Mouse (Mus musculus) forebrain, embryonic 10.5 days (tissue): ENCODE results near the gene Gdap2. TPM values are rescaled to one million over a fixed set of nuclear protein-coding genes. Genes with fewer than 3 reads are reported as not detected.

Source experiments
- DNase-seq: peaks from one replicate; pipeline ENCODE4 v3.0.0-alpha.2; 2017; ENCODE audit warnings: low spot score; ENCODE audit errors: extremely low spot score
- H3K27ac ChIP-seq: fragments of 300-500 bp; sonication (generic); 2 replicates; pipeline ENCODE4 v1.5.1; 2016; ENCODE audit warnings: mild to moderate bottlenecking
- H3K27me3 ChIP-seq: fragments of 300-500 bp; sonication (generic); 2 replicates; pipeline ENCODE4 v1.6.1; 2016; ENCODE audit warnings: mild to moderate bottlenecking; ENCODE audit not compliant: poor library complexity, severe bottlenecking
- H3K36me3 ChIP-seq: fragments of 300-500 bp; sonication (generic); replicated peaks from 2 replicates; pipeline ENCODE4 v1.6.1; 2016; ENCODE audit warnings: mild to moderate bottlenecking, moderate library complexity
- H3K4me1 ChIP-seq: fragments of 300-500 bp; sonication (generic); 2 replicates; pipeline ENCODE4 v1.6.1; 2016
- H3K4me3 ChIP-seq: fragments of 300-500 bp; sonication (generic); 2 replicates; pipeline ENCODE4 v1.5.1; 2016; ENCODE audit warnings: mild to moderate bottlenecking, moderate library complexity
- H3K9me3 ChIP-seq: fragments of 300-500 bp; sonication (generic); 2 replicates; pipeline ENCODE4 v1.6.1; 2016; ENCODE audit warnings: mild to moderate bottlenecking, moderate library complexity
- WGBS: fragments of 180-500 bp; shearing (Covaris S2); methylation state at CpG from one replicate; pipeline ENCODE4 v1.1.7; 2016; 5-methylcytosine and 5-hydroxymethylcytosine counted together
- polyA plus RNA-seq: library from polyadenylated mRNA; unstranded; fragments of >200 nt; fragmentation: Nextera tagmentation; extraction: Ambion mirVana; gene quantifications from 2 replicates; pipeline ENCODE4 v1.2.1, GENCODE M21; 2016

Gdap2 gene
- polyA plus RNA-seq, 1 experiment from 2014 or later: 25.9 TPM

DNA sequence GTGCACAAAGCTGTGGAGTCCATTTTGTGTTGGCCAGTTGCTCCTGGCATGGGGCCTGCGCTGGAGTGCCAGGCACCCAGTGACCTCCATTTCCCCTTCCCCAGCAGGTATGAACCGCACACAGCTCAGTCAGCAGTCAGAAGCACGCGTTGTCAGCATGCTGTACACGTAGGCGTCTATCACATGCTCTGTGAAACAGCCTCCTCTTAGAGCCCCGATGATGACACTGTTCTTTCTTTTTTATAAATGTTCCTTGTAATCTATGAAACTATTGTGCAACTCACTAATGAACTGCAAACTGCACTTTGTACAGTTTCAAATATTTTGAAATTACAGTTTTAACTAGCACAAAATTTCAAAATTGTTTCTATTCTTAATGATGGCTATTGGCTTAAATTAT is 39.4 kb downstream of the Gdap2 start:
- Histone ChIP-seq H3K27me3 (no peaks in the 10 kb centered on the region), H3K4me1 (no peaks in the 10 kb centered on the region), H3K9me3 (no peaks in the 10 kb centered on the region), H3K27ac (no peak overlapping the region), H3K36me3 (peaks cover 48% of the 10 kb centered on the region), H3K4me3 (no peak overlapping the region)
- DNase-seq: no peak
- 93% methylated on average over 7 of the region's 7 CpGs for WGBS

DNA sequence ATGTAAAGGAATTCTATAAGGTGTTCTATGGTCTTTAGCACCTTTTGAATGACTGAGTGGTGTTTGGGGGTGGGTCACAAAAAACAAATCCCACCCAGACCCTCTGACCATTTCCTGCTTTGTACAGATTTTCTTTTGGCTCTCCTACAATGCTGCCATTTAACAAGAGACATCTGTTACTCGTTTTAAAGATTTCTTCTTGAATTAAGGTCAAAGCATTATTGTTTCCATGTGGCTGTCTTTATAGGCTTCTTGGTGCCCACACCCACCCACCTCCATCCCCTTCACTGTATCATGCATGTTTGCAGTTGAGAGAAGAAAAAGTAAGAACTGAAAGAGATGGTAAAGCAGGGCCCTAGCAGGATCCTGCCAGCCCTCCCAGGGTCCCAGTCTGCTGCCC is 44.8 kb downstream of the Gdap2 start:
- no peaks in the 10 kb centered on the region for H3K27me3 ChIP-seq
- H3K4me1 ChIP-seq: no peaks in the 10 kb centered on the region
- H3K36me3 ChIP-seq: peaks cover 35% of the 10 kb centered on the region
- no peak for DNase-seq
- H3K4me3 ChIP-seq: no peak overlapping the region
- no peak overlapping the region for H3K27ac ChIP-seq
- H3K9me3 ChIP-seq: no peaks in the 10 kb centered on the region
- 58% methylated on average over 1 of the region's 1 CpGs for WGBS

DNA sequence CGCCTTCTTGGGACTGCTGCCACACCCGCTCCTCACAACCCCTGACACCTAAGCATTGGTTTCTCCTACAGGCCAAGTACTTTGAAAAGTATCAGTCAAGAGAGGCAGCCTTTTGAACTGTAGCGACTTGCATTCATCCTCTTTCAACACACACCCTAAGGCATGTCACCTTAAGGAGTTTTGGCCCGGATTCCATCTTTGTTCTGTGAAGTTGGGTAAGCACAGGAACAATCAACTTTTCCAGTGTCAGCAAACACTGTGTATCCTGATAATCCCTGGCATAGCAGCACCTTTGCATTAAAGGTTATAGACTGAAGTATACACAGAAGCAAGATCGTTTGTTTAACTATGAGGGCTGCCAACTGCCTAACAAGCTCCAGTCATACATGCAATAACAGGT is 53.3 kb downstream of the Gdap2 start:
- 89% methylated on average over 5 of the region's 5 CpGs for WGBS
- no peaks in the 10 kb centered on the region for H3K9me3 ChIP-seq
- no peaks in the 10 kb centered on the region for H3K4me1 ChIP-seq
- no peak overlapping the region for H3K27ac ChIP-seq
- H3K27me3 ChIP-seq: no peaks in the 10 kb centered on the region
- DNase-seq: no peak
- no peak overlapping the region for H3K4me3 ChIP-seq
- no peaks in the 10 kb centered on the region for H3K36me3 ChIP-seq

DNA sequence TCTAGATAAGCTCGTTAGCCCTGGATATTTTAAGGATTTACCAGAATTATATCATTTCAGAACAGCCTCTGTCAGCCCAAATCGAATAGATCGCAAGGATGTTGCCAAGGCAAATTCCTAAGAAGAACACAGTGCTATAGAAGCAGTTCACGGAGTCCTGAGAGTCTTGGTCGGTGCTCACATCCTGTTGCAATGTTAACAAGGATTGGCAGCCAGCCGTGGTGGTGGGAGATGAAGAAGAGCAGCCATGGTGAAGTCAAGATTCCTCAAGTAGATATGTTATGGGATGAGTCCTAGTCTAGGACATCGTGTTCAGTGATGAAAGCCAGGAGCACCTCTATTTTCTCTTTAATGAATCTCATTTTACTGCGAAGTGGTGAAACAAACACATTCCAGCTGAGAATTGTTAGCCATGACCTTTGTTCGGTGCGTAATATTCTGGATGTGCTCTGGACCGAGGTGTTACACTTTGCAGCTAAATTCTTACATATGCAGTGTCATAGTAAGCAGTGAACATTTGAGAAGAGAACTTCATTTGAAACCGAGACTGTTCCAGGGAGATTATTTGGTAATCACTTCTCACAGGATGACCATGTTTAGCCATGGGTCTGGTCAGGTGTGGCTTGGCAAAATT is 63.3 kb downstream of the Gdap2 start:
- WGBS: 89% methylated on average over 12 of the region's 12 CpGs
- Histone ChIP-seq H3K4me1 (no peaks in the 10 kb centered on the region), H3K9me3 (no peaks in the 10 kb centered on the region), H3K4me3 (no peak overlapping the region), H3K27ac (no peak overlapping the region), H3K27me3 (no peaks in the 10 kb centered on the region), H3K36me3 (no peaks in the 10 kb centered on the region)
- DNase-seq: no peak

DNA sequence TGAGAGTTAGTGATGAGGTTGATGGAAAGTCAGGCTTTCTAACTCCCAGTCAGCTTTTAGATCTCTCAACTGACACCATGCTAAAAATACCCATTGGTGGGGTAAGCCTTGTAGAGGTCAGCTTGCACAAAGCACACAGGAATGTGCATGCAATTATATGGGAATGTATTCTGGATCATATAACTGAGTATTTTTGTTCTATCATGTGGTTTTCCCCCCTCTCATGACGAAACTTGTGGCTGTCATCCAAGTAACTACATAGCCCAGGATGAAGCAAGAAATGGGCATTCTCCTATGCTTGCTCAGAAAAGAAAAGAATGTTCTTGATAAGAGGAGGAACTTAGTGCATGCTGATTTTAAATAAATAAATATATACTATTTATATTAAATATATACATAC is 65.3 kb downstream of the Gdap2 start:
- no peak overlapping the region for H3K27ac ChIP-seq
- no peak overlapping the region for H3K4me3 ChIP-seq
- no peaks in the 10 kb centered on the region for H3K27me3 ChIP-seq
- WGBS: 86% methylated on average over 1 of the region's 1 CpGs
- no peaks in the 10 kb centered on the region for H3K36me3 ChIP-seq
- H3K4me1 ChIP-seq: no peaks in the 10 kb centered on the region
- no peak for DNase-seq
- H3K9me3 ChIP-seq: no peaks in the 10 kb centered on the region

DNA sequence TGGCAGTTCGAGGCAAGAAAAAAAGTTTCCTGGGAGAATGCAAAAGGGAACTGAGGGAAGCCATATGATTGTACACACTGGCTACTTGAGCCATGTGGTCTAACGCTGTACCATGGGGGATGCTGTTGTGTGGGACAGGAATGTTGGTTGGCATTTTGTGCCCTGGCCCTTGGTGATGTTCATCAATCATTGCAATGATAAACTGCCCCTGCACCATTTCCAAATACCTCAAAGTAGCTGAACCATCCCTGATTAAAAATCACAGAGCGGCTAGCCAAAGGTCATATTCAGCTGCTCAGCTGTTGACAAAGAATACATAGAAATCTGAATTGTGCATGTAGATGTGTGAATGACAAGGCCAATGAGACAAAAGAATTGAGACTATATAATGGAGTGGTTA is 66.8 kb downstream of the Gdap2 start:
- no peak for DNase-seq

DNA sequence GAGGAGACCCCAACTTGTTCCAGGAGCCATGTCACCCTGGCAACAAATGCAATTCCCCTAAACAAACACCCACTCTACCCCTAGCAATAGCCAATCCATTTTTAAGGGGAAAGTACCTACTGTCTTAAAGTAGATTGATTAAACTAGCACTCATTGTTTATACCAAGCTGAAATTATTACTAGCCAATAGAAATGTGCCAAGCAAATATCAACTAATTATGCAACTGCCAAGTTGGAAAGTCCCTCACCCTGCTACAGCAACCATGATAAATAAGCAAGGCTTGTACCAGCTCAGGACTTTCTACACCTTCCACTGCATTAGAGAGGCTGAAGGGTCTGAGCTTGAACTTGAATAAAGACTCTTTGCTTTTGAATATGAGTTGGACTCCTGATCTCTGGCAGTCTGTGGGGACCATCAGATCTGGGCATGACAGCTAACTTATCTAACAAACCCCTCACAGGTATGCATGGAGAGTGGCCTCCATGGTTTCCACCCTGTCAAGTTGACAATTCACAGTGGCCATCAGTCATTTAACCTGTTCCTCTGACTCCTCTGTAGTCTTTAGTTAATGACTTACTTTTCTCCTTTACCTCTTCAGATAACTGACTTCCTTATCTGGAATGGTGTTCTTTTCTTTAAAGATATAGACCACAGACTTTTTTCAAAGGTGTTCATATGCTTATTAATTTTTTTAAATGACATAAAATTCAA is 74.7 kb downstream of the Gdap2 start:
- Histone ChIP-seq H3K4me1 (no peaks in the 10 kb centered on the region), H3K27ac (no peak overlapping the region), H3K27me3 (no peaks in the 10 kb centered on the region), H3K9me3 (no peaks in the 10 kb centered on the region), H3K36me3 (no peaks in the 10 kb centered on the region), H3K4me3 (no peak overlapping the region)
- no peak for DNase-seq

More for the DNA sequence above, 66.8 kb downstream of the Gdap2 start:
- no peaks in the 10 kb centered on the region for H3K4me1 ChIP-seq
- H3K27ac ChIP-seq: no peak overlapping the region
- 87% methylated on average over 3 of the region's 3 CpGs for WGBS
- H3K9me3 ChIP-seq: no peaks in the 10 kb centered on the region
- H3K27me3 ChIP-seq: no peaks in the 10 kb centered on the region
- H3K4me3 ChIP-seq: no peak overlapping the region
- no peaks in the 10 kb centered on the region for H3K36me3 ChIP-seq

DNA sequence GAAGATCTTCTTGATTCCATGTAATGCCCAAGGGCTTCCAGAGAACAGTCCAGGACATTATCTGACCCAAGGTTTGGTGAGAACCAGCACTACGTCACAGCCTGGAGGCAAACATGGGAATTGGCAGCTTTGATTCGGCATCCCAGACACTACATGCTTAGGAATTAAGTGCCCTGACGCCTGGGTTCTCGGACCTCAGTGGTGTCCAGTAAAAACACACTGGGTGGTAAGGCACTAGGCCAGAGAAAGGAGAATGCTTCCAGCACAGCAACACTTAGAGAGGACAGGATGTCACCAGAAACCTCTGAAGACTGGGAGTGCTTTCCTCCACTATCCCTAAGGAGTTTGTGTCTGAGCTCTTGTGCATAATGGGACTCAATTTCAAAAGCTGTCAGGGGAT is 80.0 kb downstream of the Gdap2 start:
- DNase-seq: no peak
- H3K27ac ChIP-seq: no peak overlapping the region
- 94% methylated on average over 4 of the region's 4 CpGs for WGBS
- no peaks in the 10 kb centered on the region for H3K9me3 ChIP-seq
- no peaks in the 10 kb centered on the region for H3K27me3 ChIP-seq
- H3K4me1 ChIP-seq: no peaks in the 10 kb centered on the region
- no peaks in the 10 kb centered on the region for H3K36me3 ChIP-seq
- H3K4me3 ChIP-seq: no peak overlapping the region

DNA sequence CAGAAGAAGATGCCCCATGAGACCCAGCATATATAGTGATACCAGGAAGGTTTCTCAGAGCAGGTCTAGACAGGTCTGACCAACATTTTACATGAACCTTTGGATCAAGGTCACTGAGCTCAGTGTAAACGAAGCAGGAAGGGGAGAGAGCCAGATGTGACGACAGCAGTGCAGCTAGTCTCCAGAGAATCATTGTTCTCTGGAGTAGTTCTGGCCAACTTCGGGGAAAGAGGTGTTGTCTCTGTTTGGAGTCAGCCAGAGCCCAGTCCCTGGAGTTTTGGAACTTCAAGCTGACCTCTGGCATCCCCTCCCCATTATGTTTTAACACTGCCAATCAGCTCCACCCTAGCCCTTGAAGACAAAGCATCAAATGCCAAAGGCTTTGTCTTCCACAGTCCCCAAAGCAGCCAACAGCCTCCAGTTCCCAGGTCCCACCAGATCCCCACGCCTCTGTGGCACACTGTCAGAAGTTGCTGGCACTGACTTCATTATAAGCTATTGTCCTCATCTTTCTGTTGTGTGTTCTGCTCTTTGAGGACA is 84.2 kb downstream of the Gdap2 start:
- H3K27me3 ChIP-seq: no peaks in the 10 kb centered on the region
- no peak overlapping the region for H3K27ac ChIP-seq
- no peaks in the 10 kb centered on the region for H3K4me1 ChIP-seq
- no peak for DNase-seq
- H3K4me3 ChIP-seq: no peak overlapping the region
- H3K36me3 ChIP-seq: no peaks in the 10 kb centered on the region
- H3K9me3 ChIP-seq: no peaks in the 10 kb centered on the region
- WGBS: 73% methylated on average over 4 of the region's 4 CpGs

Other genes starting within 250 kb of the Gdap2 start
- gene Wdr3, start within 50 bp of the Gdap2 start, polyA plus RNA-seq: 62.9 and 66.1 TPM in 2 replicates